Mouse (Mus musculus): ENCODE results near the gene Ccdc12. TPM values are rescaled to one million over a fixed set of nuclear protein-coding genes. Genes with fewer than 3 reads are reported as not detected.

Ccdc12 gene
- polyA plus RNA-seq, 1 experiment from 2014 or later, result 105 TPM

DNA sequence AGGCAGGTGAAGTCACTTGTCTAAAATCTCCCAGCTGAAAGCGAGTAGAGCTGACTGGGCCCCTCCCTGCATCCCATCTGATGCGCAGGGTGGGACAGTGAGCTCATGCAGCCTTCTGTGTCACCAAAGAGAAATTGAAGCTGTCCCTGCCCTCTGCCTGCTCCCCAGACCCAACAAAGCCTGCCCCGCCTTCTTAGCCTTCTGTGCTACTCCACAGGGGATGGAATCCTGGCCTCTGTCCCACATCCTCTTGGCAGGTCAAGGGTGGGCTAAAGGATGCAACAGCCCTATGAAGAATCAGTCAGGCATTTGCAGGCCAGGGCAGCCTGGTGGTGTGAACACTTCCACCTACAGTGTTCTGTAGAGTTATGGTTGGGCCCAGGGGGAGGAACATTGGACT, 41.2 kb downstream of the Ccdc12 start:
- 75% methylated on average over 3 of the region's 3 CpGs for WGBS (ENCODE audit: insufficient replicate concordance)
- H3K36me3 ChIP-seq, result peaks cover 62% of the 10 kb centered on the region
- H3K4me3 ChIP-seq, result no peak overlapping the region
- no peak overlapping the region for H3K9ac ChIP-seq
- no peak overlapping the region for H3K4me2 ChIP-seq
- H3K4me1 ChIP-seq, result peaks cover 37% of the 10 kb centered on the region
- no peaks in the 10 kb centered on the region for H3K27me3 ChIP-seq (replicated peaks)
- no peak for ATAC-seq
- H3K9me3 ChIP-seq (replicated peaks), result no peaks in the 10 kb centered on the region
- no peak overlapping the region for H3K27ac ChIP-seq

DNA sequence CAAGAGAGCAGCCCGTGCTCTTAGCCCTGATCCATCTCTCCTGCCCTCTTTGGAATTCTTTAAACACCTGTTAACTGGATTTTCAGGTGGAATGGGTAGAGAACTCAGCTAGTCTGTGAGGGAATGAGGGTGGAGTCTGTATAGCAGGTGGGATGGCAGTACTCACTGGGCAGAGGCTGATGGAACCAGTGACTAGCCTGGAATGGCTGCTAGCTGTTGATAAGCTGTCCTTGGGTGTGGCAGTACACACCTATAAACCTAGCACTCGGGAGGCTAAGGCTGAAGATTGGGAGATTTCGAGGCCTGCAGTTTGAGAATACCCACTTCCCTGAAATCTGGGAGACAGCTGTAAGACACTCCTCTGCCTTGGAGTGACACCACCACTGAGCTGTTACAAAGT, 43.3 kb downstream of the Ccdc12 start:
- H3K4me3 ChIP-seq, result no peak overlapping the region
- H3K9me3 ChIP-seq (replicated peaks), result no peaks in the 10 kb centered on the region
- no peaks in the 10 kb centered on the region for H3K27me3 ChIP-seq (replicated peaks)
- peaks cover 56% of the 10 kb centered on the region for H3K4me1 ChIP-seq
- H3K36me3 ChIP-seq, result peaks cover 50% of the 10 kb centered on the region
- ATAC-seq, result peak; percentile 95
- H3K4me2 ChIP-seq, result peak overlapping the region; percentile 2; the same call in 1 of the 2 replicates
- H3K27ac ChIP-seq, result peak overlapping the region; percentile 18; the same call in 1 of the 2 replicates
- H3K9ac ChIP-seq, result no peak overlapping the region
- WGBS (ENCODE audit: insufficient replicate concordance), result 53% methylated on average over 3 of the region's 3 CpGs

DNA sequence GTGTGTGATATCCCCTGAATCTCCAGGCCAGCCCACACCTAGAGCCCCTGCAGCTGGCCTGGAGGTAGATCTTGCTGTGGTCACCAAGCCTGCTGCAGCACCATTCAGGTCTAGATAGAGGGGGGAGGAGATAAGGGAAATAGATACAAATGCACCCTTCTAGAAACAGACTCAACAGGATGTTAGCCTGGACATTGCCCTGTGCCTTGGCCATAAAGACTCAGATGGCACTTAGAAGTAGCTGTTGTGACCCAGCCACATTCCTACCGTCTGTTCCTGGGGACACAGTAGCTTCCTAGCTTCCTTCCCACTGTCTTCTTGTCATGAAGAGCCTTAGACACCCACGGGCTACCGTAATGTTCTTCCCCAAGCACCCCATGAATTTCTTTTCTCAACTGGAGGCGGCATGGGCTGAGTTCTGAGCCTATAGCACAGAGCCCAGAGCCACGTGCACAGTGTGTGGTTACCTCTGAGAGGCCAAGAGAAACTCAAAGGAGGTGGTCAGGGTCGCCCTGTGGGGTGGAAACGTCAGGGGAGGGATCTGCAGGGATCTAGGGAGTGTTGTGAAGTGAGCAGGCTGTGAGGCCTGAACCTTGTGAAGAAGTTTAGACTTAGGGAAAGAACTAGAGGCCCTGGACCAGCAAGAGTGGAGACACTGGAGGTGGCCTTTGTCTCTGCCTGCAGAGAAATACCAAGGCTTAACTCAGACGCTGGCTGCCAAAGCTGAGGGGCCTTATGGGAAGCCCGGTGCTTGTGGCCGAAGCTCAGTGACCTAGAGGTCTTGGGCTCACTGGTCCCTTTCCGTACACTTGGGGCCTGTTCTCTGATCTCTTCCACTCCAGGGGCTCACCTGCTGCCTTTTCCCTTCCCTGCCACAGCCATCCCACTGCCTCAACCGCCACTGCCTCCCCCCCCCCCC, 45.1 kb downstream of the Ccdc12 start:
- ATAC-seq, result no peak
- Histone ChIP-seq H3K9me3 (replicated peaks) (no peaks in the 10 kb centered on the region), H3K4me1 (peaks cover 58% of the 10 kb centered on the region), H3K27me3 (replicated peaks) (no peaks in the 10 kb centered on the region), H3K27ac (no peak overlapping the region), H3K4me3 (no peak overlapping the region), H3K36me3 (peaks cover 40% of the 10 kb centered on the region), H3K9ac (no peak overlapping the region), H3K4me2 (no peak overlapping the region)
- 77% methylated on average over 11 of the region's 12 CpGs for WGBS (ENCODE audit: insufficient replicate concordance)

DNA sequence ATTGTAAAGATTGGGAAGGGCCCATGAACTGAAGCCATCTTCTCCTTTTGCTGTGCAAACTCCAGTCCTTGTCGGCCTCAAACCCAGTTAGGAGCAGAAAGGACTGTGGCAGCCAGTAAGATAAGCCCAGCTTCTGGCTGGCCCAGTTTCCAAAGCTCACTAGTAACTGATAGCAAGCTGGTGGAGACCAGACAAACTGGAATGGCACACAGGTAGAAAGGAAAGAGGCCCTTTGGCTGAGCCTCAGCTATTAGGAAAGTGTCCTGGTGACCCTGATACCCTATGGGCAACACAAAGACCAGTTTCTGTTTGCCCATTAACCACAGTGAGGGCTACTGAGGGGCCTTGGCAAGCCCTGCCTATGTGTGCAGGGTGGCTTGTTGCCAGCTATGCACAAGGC, 46.5 kb downstream of the Ccdc12 start:
- Histone ChIP-seq H3K27ac (no peak overlapping the region), H3K4me2 (no peak overlapping the region), H3K9ac (no peak overlapping the region), H3K27me3 (replicated peaks) (no peaks in the 10 kb centered on the region), H3K4me3 (no peak overlapping the region), H3K4me1 (peaks cover 58% of the 10 kb centered on the region), H3K36me3 (peaks cover 38% of the 10 kb centered on the region), H3K9me3 (replicated peaks) (no peaks in the 10 kb centered on the region)
- ATAC-seq, result no peak
- WGBS (ENCODE audit: insufficient replicate concordance), result 51% methylated on average over 1 of the region's 1 CpGs

DNA sequence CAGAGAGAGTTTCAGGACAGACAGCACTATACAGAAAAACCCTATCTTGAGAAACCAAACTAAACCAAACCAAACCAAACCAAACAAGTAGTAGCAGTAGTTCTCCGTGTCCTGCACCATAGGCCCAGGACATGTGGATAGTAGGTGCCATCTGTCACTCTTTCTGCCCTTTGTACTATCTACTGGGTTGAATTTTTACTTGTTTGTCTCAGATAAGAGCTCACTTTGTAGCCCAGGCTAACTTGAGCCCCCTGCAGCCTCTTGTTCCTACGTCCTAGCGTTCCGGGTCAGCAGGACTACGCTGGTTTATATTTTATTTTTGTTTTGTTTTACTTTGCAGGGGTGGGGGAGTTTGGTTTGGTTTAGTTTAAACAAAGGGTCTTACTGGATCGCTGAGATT, 47.6 kb downstream of the Ccdc12 start:
- no peak overlapping the region for H3K4me3 ChIP-seq
- 76% methylated on average over 6 of the region's 6 CpGs for WGBS (ENCODE audit: insufficient replicate concordance)
- ATAC-seq, result no peak
- H3K27ac ChIP-seq, result no peak overlapping the region
- H3K27me3 ChIP-seq (replicated peaks), result no peaks in the 10 kb centered on the region
- H3K36me3 ChIP-seq, result peaks cover 47% of the 10 kb centered on the region
- no peaks in the 10 kb centered on the region for H3K9me3 ChIP-seq (replicated peaks)
- no peak overlapping the region for H3K9ac ChIP-seq
- H3K4me2 ChIP-seq, result no peak overlapping the region
- H3K4me1 ChIP-seq, result peaks cover 52% of the 10 kb centered on the region

DNA sequence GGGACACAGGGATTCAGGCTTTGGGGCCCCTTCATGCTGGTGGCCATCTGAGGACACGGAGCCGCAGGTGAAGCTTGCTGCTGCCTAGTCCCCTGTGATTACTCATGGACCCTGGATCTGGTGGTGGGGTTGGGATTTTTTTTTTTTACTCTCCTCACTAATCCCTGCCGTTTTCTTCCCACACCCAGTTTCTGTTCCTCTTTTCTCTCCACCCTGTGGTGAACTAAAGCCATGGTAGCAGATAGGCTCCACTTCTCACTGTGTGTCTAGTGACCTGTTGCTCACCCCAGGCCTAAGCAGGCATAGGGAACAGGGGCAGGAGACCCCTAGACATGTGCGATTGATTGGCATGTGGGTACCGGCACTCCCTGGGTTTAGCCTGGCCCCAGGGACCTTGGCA, 50.5 kb downstream of the Ccdc12 start:
- peaks cover 47% of the 10 kb centered on the region for H3K36me3 ChIP-seq
- H3K9me3 ChIP-seq (replicated peaks), result no peaks in the 10 kb centered on the region
- H3K4me1 ChIP-seq, result peaks cover 40% of the 10 kb centered on the region
- no peak overlapping the region for H3K9ac ChIP-seq
- WGBS (ENCODE audit: insufficient replicate concordance), result 58% methylated on average over 5 of the region's 5 CpGs
- no peak overlapping the region for H3K4me2 ChIP-seq
- no peaks in the 10 kb centered on the region for H3K27me3 ChIP-seq (replicated peaks)
- H3K4me3 ChIP-seq, result no peak overlapping the region
- H3K27ac ChIP-seq, result no peak overlapping the region
- no peak for ATAC-seq

DNA sequence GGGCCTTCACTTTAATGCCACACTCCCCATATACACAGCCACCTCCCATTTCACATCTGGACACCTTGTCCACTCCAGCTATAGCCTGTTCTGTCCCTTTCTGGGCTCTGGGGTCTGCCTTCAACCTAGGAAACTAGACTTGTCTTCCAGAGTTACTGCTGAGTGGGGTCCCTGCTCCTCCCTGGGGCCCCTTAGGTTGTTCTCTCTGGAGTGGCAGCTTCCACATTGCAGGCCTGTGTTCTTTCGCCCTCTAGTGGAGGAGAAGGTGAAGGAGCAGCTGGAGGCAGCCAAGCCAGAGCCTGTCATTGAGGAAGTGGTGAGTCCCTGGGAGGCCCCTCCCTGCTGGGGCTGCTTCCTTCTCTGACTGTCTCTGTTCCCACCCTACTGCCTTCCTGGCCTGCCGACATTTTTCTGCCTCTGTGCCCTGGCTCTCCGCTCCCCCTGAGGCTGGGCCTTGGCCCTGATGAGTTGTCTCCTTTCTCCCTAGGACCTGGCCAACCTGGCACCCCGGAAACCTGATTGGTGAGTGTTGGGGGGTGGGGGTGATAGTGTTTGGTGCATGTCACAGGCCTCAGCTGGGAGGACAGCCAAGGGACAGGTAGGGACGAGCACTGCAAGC, 53.4 kb downstream of the Ccdc12 start:
- H3K36me3 ChIP-seq, result peaks cover 58% of the 10 kb centered on the region
- peak overlapping the region; percentile 14 for H3K4me3 ChIP-seq
- WGBS (ENCODE audit: insufficient replicate concordance), result 16% methylated on average over 5 of the region's 5 CpGs
- no peaks in the 10 kb centered on the region for H3K27me3 ChIP-seq (replicated peaks)
- peak overlapping the region; percentile 20; the same call in 1 of the 2 replicates for H3K27ac ChIP-seq
- ATAC-seq, result peak; percentile 76
- H3K4me1 ChIP-seq, result peaks cover 15% of the 10 kb centered on the region
- H3K9ac ChIP-seq, result 0 out of 2 replicates have a peak overlapping the region, but pooled peaks have one; percentile 8
- H3K4me2 ChIP-seq, result peak overlapping the region; percentile 21
- no peaks in the 10 kb centered on the region for H3K9me3 ChIP-seq (replicated peaks)

DNA sequence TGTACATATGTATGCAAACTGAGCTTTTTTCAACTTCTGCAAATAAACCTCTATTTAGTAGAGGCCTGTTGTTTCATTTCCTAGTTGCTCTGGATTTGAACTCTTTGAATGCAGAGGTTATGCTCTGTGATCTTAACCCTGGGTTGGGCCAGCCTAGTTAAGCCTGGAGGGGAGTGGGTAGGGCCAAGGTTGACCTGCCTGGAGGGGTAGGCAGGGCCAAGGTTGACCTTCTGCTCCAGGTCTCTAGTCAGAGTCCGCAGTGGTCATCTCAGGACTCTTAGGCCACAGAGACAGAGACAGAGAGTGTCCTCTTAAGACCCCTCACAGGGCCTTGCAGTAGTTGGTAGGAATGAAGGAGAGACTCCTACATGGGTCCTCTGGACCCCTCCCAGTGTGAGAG, 55.2 kb downstream of the Ccdc12 start:
- H3K27ac ChIP-seq, result no peak overlapping the region
- no peak overlapping the region for H3K9ac ChIP-seq
- 93% methylated on average over 1 of the region's 1 CpGs for WGBS (ENCODE audit: insufficient replicate concordance)
- H3K27me3 ChIP-seq (replicated peaks), result no peaks in the 10 kb centered on the region
- peaks cover 15% of the 10 kb centered on the region for H3K4me1 ChIP-seq
- peaks cover 56% of the 10 kb centered on the region for H3K36me3 ChIP-seq
- no peak overlapping the region for H3K4me2 ChIP-seq
- no peak for ATAC-seq
- no peaks in the 10 kb centered on the region for H3K9me3 ChIP-seq (replicated peaks)
- H3K4me3 ChIP-seq, result no peak overlapping the region

DNA sequence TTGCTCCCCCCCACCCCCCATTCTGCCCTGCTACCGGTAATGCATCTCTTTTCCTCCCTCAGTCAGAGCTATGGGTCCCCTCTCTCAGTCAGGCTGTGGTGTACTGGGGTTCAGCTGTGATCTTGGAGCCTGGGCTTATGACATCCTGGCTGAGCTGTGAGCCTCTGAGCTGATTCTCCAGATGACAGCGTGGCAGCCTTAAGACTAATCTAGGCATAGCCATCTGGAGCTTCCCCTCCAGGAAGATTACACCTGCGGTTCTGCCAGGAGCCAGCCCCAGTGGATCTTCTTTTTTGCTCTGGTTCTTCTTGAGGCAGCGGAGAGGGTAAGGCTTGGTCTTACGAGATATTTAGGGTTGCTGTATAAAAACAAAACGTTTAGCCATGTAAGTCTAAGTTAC, 55.7 kb downstream of the Ccdc12 start:
- Histone ChIP-seq H3K36me3 (peaks cover 56% of the 10 kb centered on the region), H3K27ac (no peak overlapping the region), H3K9ac (no peak overlapping the region), H3K4me3 (no peak overlapping the region), H3K4me1 (peaks cover 15% of the 10 kb centered on the region), H3K4me2 (no peak overlapping the region), H3K9me3 (replicated peaks) (no peaks in the 10 kb centered on the region), H3K27me3 (replicated peaks) (no peaks in the 10 kb centered on the region)
- WGBS (ENCODE audit: insufficient replicate concordance), result 81% methylated on average over 6 of the region's 6 CpGs
- ATAC-seq, result no peak

DNA sequence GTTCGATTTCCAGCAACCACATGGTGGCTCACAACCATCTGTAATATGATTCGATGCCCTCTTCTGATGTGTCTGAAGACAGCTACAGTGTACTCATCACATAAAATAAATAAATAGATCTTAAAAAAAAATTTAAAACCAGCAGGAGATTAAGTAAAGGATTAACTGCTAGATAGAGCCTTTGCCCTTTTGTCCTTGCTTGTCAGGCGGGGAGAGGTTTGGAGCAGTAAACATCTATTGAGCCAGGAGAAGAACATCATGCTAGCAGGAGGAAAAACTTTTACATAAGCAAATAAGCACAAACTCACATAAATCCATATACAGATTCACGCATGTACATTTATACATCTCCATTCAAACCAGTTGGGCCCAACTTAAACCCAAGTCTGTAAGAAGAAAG, 56.2 kb downstream of the Ccdc12 start:
- peaks cover 15% of the 10 kb centered on the region for H3K4me1 ChIP-seq
- 87% methylated on average over 4 of the region's 4 CpGs for WGBS (ENCODE audit: insufficient replicate concordance)
- H3K27me3 ChIP-seq (replicated peaks), result no peaks in the 10 kb centered on the region
- peaks cover 56% of the 10 kb centered on the region for H3K36me3 ChIP-seq
- no peak overlapping the region for H3K4me2 ChIP-seq
- H3K27ac ChIP-seq, result no peak overlapping the region
- no peak for ATAC-seq
- no peak overlapping the region for H3K4me3 ChIP-seq
- no peaks in the 10 kb centered on the region for H3K9me3 ChIP-seq (replicated peaks)
- H3K9ac ChIP-seq, result no peak overlapping the region

DNA sequence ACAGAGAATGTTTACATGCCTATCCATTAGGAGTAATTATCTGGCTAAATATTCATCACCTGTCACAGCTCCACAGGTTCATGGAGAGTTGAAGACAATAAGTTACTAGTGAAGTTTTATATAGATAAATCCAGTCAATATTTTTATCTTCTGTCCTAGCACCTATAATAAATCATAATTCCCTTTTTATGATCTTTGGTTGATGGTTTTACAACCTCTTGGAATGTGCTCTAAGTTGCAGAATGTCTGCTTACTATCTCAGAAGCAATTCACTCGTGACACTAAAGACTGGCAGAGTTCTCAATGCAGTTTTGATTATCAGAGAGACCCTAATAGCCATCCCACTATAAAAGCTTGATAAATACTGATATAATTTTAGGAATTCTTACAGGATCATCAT, 57.1 kb downstream of the Ccdc12 start:
- Histone ChIP-seq H3K9ac (no peak overlapping the region), H3K4me1 (peaks cover 15% of the 10 kb centered on the region), H3K4me2 (no peak overlapping the region), H3K27me3 (replicated peaks) (no peaks in the 10 kb centered on the region), H3K27ac (no peak overlapping the region), H3K9me3 (replicated peaks) (no peaks in the 10 kb centered on the region), H3K4me3 (no peak overlapping the region), H3K36me3 (peaks cover 49% of the 10 kb centered on the region)
- 64% methylated on average over 1 of the region's 1 CpGs for WGBS (ENCODE audit: insufficient replicate concordance)
- no peak for ATAC-seq

DNA sequence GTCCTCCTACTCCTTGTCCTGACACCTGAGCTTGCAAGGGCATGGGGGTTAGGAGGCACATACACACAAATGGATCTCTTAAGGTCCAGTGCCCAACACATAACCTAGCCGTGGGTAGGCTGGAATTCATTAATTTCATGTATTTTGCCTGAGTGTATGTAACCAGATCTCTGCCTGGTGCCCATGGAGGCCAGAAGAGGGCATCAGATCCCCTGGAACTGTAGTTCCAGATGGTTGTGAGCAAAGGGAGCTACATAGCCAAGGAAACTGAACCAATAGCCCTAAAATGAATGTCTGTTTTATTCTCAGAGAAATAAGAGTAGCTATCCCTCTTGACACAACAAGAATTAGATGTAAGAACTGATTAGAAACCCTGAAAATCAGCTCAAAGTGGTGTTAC, 59.1 kb downstream of the Ccdc12 start:
- H3K27ac ChIP-seq, result no peak overlapping the region
- H3K4me1 ChIP-seq, result peaks cover 2% of the 10 kb centered on the region; the same call in 1 of the 2 replicates
- H3K36me3 ChIP-seq, result peaks cover 43% of the 10 kb centered on the region
- ATAC-seq, result no peak
- WGBS (ENCODE audit: insufficient replicate concordance), result 69% methylated on average over 1 of the region's 1 CpGs
- H3K4me2 ChIP-seq, result no peak overlapping the region
- H3K9ac ChIP-seq, result no peak overlapping the region
- no peak overlapping the region for H3K4me3 ChIP-seq
- H3K27me3 ChIP-seq (replicated peaks), result no peaks in the 10 kb centered on the region
- no peaks in the 10 kb centered on the region for H3K9me3 ChIP-seq (replicated peaks)
